Mouse (Mus musculus) testis, adult 2 months (tissue): Measurements from ENCODE around the gene Ssbp3. TPM values are rescaled to one million over a fixed set of nuclear protein-coding genes. Genes with fewer than 3 reads are reported as not detected.

Experiments
- H3K27ac ChIP-seq: fragments of 200-500 bp; 2 replicates; pipeline ENCODE4 v1.5.1; 2012; ENCODE audit warnings: low read depth, low read length; ENCODE audit not compliant: control insufficient read depth, insufficient read depth
- H3K27me3 ChIP-seq: fragments of 200-500 bp; 2 replicates; pipeline ENCODE4 v1.6.1; 2012; ENCODE audit warnings: mild to moderate bottlenecking, low read length, moderate library complexity; ENCODE audit not compliant: control insufficient read depth, insufficient read depth
- H3K36me3 ChIP-seq: fragments of 200-500 bp; 2 replicates; pipeline ENCODE4 v1.6.1; 2012; ENCODE audit warnings: mild to moderate bottlenecking, low read length; ENCODE audit not compliant: control insufficient read depth, insufficient read depth
- H3K4me1 ChIP-seq: fragments of 200-500 bp; 2 replicates; pipeline ENCODE4 v1.6.1; 2012; ENCODE audit warnings: low read length; ENCODE audit not compliant: control insufficient read depth, insufficient read depth
- H3K4me3 ChIP-seq: fragments of 200-500 bp; 2 replicates; pipeline ENCODE4 v1.5.1; 2012; ENCODE audit warnings: low read depth, mild to moderate bottlenecking, low read length, moderate library complexity, mixed read lengths; ENCODE audit not compliant: control insufficient read depth
- CTCF ChIP-seq: fragments of 200-500 bp; IDR thresholded peaks from 2 replicates; pipeline ENCODE4 v1.5.1; 2012; ENCODE audit warnings: low read depth, mild to moderate bottlenecking, inconsistent platforms, low read length, moderate library complexity; ENCODE audit not compliant: control insufficient read depth, insufficient read depth, insufficient replicate concordance
- POLR2A ChIP-seq: fragments of 200-500 bp; IDR thresholded peaks from 2 replicates; pipeline ENCODE4 v1.6.1; 2012; ENCODE audit warnings: low read depth, mild to moderate bottlenecking, inconsistent platforms, low read length, moderate library complexity; ENCODE audit not compliant: control insufficient read depth
- polyA plus RNA-seq: library from polyadenylated mRNA; depleted of rRNA; stranded (reverse); fragments of >200 nt; gene quantifications from 2 replicates; pipeline ENCODE4 v1.2.3, GENCODE M21; 2012

Ssbp3 gene
- polyA plus RNA-seq, 1 experiment, result 38.3 TPM

- H3K27ac ChIP-seq, result no peak overlapping the region
- TF ChIP-seq CTCF (no peak), POLR2A (no peak)
- H3K36me3 ChIP-seq, result no peaks in the 10 kb centered on the region
- H3K4me1 ChIP-seq, result no peaks in the 10 kb centered on the region; the same call in none of the 2 replicates
- no peak overlapping the region for H3K4me3 ChIP-seq
- H3K27me3 ChIP-seq, result no peaks in the 10 kb centered on the region
Measured at GRCm38 (mm10) chr4:106924888-106925287, 14.4 kb downstream of the Ssbp3 start.

- no peak overlapping the region for H3K27ac ChIP-seq
- no peaks in the 10 kb centered on the region; the same call in 1 of the 2 replicates for H3K4me1 ChIP-seq
- no peak for TF ChIP-seq POLR2A
- no peak for TF ChIP-seq CTCF
- no peaks in the 10 kb centered on the region for H3K36me3 ChIP-seq
- no peak overlapping the region for H3K4me3 ChIP-seq
- no peaks in the 10 kb centered on the region for H3K27me3 ChIP-seq
Measured at GRCm38 (mm10) chr4:106926401-106926800, 15.9 kb downstream of the Ssbp3 start.

GRCm38 (mm10) chr4:106927034-106927433, 16.5 kb downstream of the Ssbp3 start:
- Histone ChIP-seq H3K36me3 (no peaks in the 10 kb centered on the region), H3K4me3 (no peak overlapping the region), H3K27me3 (no peaks in the 10 kb centered on the region), H3K27ac (no peak overlapping the region), H3K4me1 (no peaks in the 10 kb centered on the region; the same call in 1 of the 2 replicates)
- TF ChIP-seq POLR2A, result no peak

- Histone ChIP-seq H3K27me3 (no peaks in the 10 kb centered on the region), H3K4me3 (no peak overlapping the region), H3K27ac (no peak overlapping the region), H3K4me1 (no peaks in the 10 kb centered on the region), H3K36me3 (no peaks in the 10 kb centered on the region)
- TF ChIP-seq CTCF (no peak), POLR2A (no peak)
Measured at GRCm38 (mm10) chr4:106928961-106929360, 18.5 kb downstream of the Ssbp3 start.

GRCm38 (mm10) chr4:106932583-106932982, 22.1 kb downstream of the Ssbp3 start:
- Histone ChIP-seq H3K4me3 (no peak overlapping the region), H3K27me3 (no peaks in the 10 kb centered on the region), H3K4me1 (no peaks in the 10 kb centered on the region), H3K36me3 (no peaks in the 10 kb centered on the region), H3K27ac (no peak overlapping the region)
- no peak for TF ChIP-seq CTCF
- TF ChIP-seq POLR2A, result no peak

GRCm38 (mm10) chr4:106933813-106934482, 23.4 kb downstream of the Ssbp3 start:
- H3K4me3 ChIP-seq, result no peak overlapping the region
- no peaks in the 10 kb centered on the region for H3K27me3 ChIP-seq
- H3K4me1 ChIP-seq, result no peaks in the 10 kb centered on the region
- H3K36me3 ChIP-seq, result no peaks in the 10 kb centered on the region
- no peak overlapping the region for H3K27ac ChIP-seq
- TF ChIP-seq POLR2A, result no peak
- no peak for TF ChIP-seq CTCF

GRCm38 (mm10) chr4:106934931-106935582, 24.6 kb downstream of the Ssbp3 start:
- no peaks in the 10 kb centered on the region for H3K36me3 ChIP-seq
- H3K4me1 ChIP-seq, result no peaks in the 10 kb centered on the region
- no peak overlapping the region for H3K27ac ChIP-seq
- H3K4me3 ChIP-seq, result no peak overlapping the region
- H3K27me3 ChIP-seq, result no peaks in the 10 kb centered on the region
- TF ChIP-seq CTCF, result no peak
- TF ChIP-seq POLR2A, result no peak

GRCm38 (mm10) chr4:106935583-106935935, 25.1 kb downstream of the Ssbp3 start:
- TF ChIP-seq POLR2A, result no peak
- no peak for TF ChIP-seq CTCF
- Histone ChIP-seq H3K4me1 (no peaks in the 10 kb centered on the region), H3K27ac (no peak overlapping the region), H3K4me3 (no peak overlapping the region), H3K27me3 (no peaks in the 10 kb centered on the region), H3K36me3 (no peaks in the 10 kb centered on the region)
